Mouse (Mus musculus) megakaryocyte, embryonic 14.5 days (primary cell): ENCODE results near the gene Cenpn.

ENCODE experiments used
- FLI1 ChIP-seq: IDR thresholded peaks from 2 replicates; pipeline ENCODE4 v1.6.1; 2012; ENCODE audit warnings: low read length, inconsistent platforms, mixed read lengths
- GATA1 ChIP-seq: IDR thresholded peaks from 3 replicates; pipeline ENCODE4 v1.6.1; 2012; ENCODE audit warnings: mixed read lengths, low read length, inconsistent platforms, borderline replicate concordance

DNA sequence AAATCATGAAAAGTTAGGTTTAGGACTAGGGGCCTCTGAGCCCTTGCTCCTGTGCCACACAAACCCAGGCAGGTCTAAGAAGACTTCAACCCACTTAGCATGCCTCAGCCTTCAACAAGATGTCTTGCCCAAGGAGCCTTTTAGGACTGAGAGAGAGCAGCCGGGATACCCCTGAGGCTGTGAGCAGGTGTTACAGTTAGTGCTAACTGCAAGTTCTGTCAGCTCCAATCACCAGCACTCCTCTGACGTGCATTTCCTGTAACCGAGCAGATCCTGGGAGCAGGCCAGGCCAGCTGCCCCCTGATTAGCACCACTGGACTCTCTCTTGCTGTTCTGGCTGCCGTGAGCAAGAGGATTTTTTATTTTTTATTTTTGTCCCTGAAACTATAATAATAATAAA, 33.7 kb upstream of the Cenpn start:
- no peak for TF ChIP-seq GATA1
- TF ChIP-seq FLI1 = no peak
